Mouse (Mus musculus) embryonic fibroblast, embryonic 13.5 days (primary cell): Measurements from ENCODE around the gene Klf2. TPM values are rescaled to one million over a fixed set of nuclear protein-coding genes. Genes with fewer than 3 reads are reported as not detected.
A peak's percentile ranks its signal among the peaks of the same experiment; 100 is the strongest.

ENCODE experiments used
- H3K27ac ChIP-seq: 2 replicates; pipeline ENCODE4 v1.5.1; 2012; ENCODE audit warnings: low read length, control low read depth, inconsistent platforms; ENCODE audit not compliant: insufficient read depth
- H3K4me1 ChIP-seq: 2 replicates; pipeline ENCODE4 v1.6.1; 2011; ENCODE audit warnings: low read length; ENCODE audit not compliant: control insufficient read depth, insufficient read depth
- H3K4me3 ChIP-seq: 2 replicates; pipeline ENCODE4 v1.5.1; 2011; ENCODE audit warnings: mild to moderate bottlenecking, control low read depth, low read length; ENCODE audit not compliant: insufficient read depth
- CTCF ChIP-seq: IDR thresholded peaks from 2 replicates; pipeline ENCODE4 v1.5.1; 2011; ENCODE audit warnings: mild to moderate bottlenecking, control low read depth, low read length, moderate library complexity, borderline replicate concordance; ENCODE audit not compliant: insufficient read depth
- POLR2A ChIP-seq: IDR thresholded peaks from 2 replicates; pipeline ENCODE4 v1.6.1; 2011; ENCODE audit warnings: low read depth, mild to moderate bottlenecking, control low read depth, low read length, moderate library complexity
- polyA plus RNA-seq: library from polyadenylated mRNA; stranded (reverse); fragments of >200 nt; gene quantifications from 2 replicates; pipeline ENCODE4 v1.2.4, GENCODE M21; 2011; ENCODE audit warnings: low read depth; ENCODE audit not compliant: missing spikeins, insufficient read length

Gene Klf2
- polyA plus RNA-seq = 19.1 and 19.7 TPM in 2 replicates

GRCm38 (mm10) chr8:72318801-72319322 lies at the start of gene Klf2:
TSS of gene Klf2 (plus strand) at chr8:72319033.
- H3K4me1 ChIP-seq = peaks cover 2% of the 10 kb centered on the region; the same call in 1 of the 2 replicates
- H3K27ac ChIP-seq = no peak within 1 kb of the TSS
- H3K4me3 ChIP-seq = peak within 1 kb of the TSS; percentile 85
- TF ChIP-seq CTCF = no peak
- peak; percentile 100 for TF ChIP-seq POLR2A

GRCm38 (mm10) chr8:72270606-72271005 lies 48.2 kb upstream of the Klf2 start:
- no peaks in the 10 kb centered on the region for H3K4me1 ChIP-seq
- TF ChIP-seq CTCF = no peak
- no peak for TF ChIP-seq POLR2A
- H3K27ac ChIP-seq = no peak overlapping the region
- no peak overlapping the region for H3K4me3 ChIP-seq

- H3K4me1 ChIP-seq = no peaks in the 10 kb centered on the region
- no peak overlapping the region for H3K27ac ChIP-seq
Measured at GRCm38 (mm10) chr8:72271051-72271660, 47.7 kb upstream of the Klf2 start.

GRCm38 (mm10) chr8:72271691-72272090 lies 47.1 kb upstream of the Klf2 start:
- Histone ChIP-seq H3K4me3 (no peak overlapping the region), H3K4me1 (no peaks in the 10 kb centered on the region), H3K27ac (no peak overlapping the region)
- no peak for TF ChIP-seq CTCF
- no peak for TF ChIP-seq POLR2A

More at GRCm38 (mm10) chr8:72271051-72271660, 47.7 kb upstream of the Klf2 start:
- TF ChIP-seq CTCF (no peak), POLR2A (no peak)
- no peak overlapping the region for H3K4me3 ChIP-seq

GRCm38 (mm10) chr8:72272361-72272760 lies 46.5 kb upstream of the Klf2 start:
- H3K4me1 ChIP-seq = no peaks in the 10 kb centered on the region
- TF ChIP-seq CTCF (peak; percentile 60), POLR2A (no peak)
- no peak overlapping the region for H3K4me3 ChIP-seq
- no peak overlapping the region for H3K27ac ChIP-seq

- no peak overlapping the region for H3K4me3 ChIP-seq
- no peaks in the 10 kb centered on the region for H3K4me1 ChIP-seq
- H3K27ac ChIP-seq = no peak overlapping the region
- no peak for TF ChIP-seq CTCF
- no peak for TF ChIP-seq POLR2A
Measured at GRCm38 (mm10) chr8:72273111-72273770, 45.6 kb upstream of the Klf2 start.

GRCm38 (mm10) chr8:72273807-72274206 lies 45.0 kb upstream of the Klf2 start:
- TF ChIP-seq CTCF (no peak), POLR2A (no peak)
- Histone ChIP-seq H3K4me1 (no peaks in the 10 kb centered on the region), H3K4me3 (no peak overlapping the region)

GRCm38 (mm10) chr8:72277244-72277643 lies 41.6 kb upstream of the Klf2 start:
- H3K4me1 ChIP-seq = no peaks in the 10 kb centered on the region
- no peak overlapping the region for H3K4me3 ChIP-seq
- no peak for TF ChIP-seq CTCF
- no peak for TF ChIP-seq POLR2A
- no peak overlapping the region for H3K27ac ChIP-seq

More at GRCm38 (mm10) chr8:72273807-72274206, 45.0 kb upstream of the Klf2 start:
- no peak overlapping the region for H3K27ac ChIP-seq

GRCm38 (mm10) chr8:72279151-72279550 lies 39.7 kb upstream of the Klf2 start:
- H3K27ac ChIP-seq = no peak overlapping the region
- no peak for TF ChIP-seq POLR2A
- no peak overlapping the region for H3K4me3 ChIP-seq
- H3K4me1 ChIP-seq = no peaks in the 10 kb centered on the region

- H3K27ac ChIP-seq = no peak overlapping the region
- H3K4me3 ChIP-seq = no peak overlapping the region
- TF ChIP-seq CTCF (no peak), POLR2A (no peak)
- no peaks in the 10 kb centered on the region for H3K4me1 ChIP-seq
Measured at GRCm38 (mm10) chr8:72281634-72282033, 37.2 kb upstream of the Klf2 start.

GRCm38 (mm10) chr8:72285285-72285684 lies 33.5 kb upstream of the Klf2 start:
- H3K4me1 ChIP-seq = no peaks in the 10 kb centered on the region
- no peak for TF ChIP-seq POLR2A
- no peak overlapping the region for H3K27ac ChIP-seq
- H3K4me3 ChIP-seq = no peak overlapping the region
